Mouse (Mus musculus) ES-Bruce4 (cell line): Measurements from ENCODE around the gene Rec8. TPM values are rescaled to one million over a fixed set of nuclear protein-coding genes. Genes with fewer than 3 reads are reported as not detected.

Source experiments
- H3K27ac ChIP-seq: 2 replicates; pipeline ENCODE4 v1.5.1; 2012; ENCODE audit warnings: low read length, inconsistent platforms; ENCODE audit not compliant: insufficient read depth
- H3K27me3 ChIP-seq: 2 replicates; pipeline ENCODE4 v1.6.1; 2012; ENCODE audit warnings: mild to moderate bottlenecking, low read length, inconsistent platforms; ENCODE audit not compliant: control insufficient read depth, poor library complexity, insufficient read depth, severe bottlenecking
- H3K36me3 ChIP-seq: 2 replicates; pipeline ENCODE4 v1.6.1; 2012; ENCODE audit warnings: inconsistent platforms, mild to moderate bottlenecking, low read length, moderate library complexity; ENCODE audit not compliant: control insufficient read depth, poor library complexity, insufficient read depth, severe bottlenecking
- H3K4me1 ChIP-seq: one replicate; pipeline ENCODE4 v1.8.1; 2011; ENCODE audit warnings: low read length; ENCODE audit not compliant: control insufficient read depth, insufficient read depth
- H3K4me3 ChIP-seq: 2 replicates; pipeline ENCODE4 v1.5.1; 2011; ENCODE audit warnings: low read depth, mild to moderate bottlenecking, low read length
- H3K9ac ChIP-seq: 2 replicates; pipeline ENCODE4 v1.6.1; 2012; ENCODE audit warnings: low read depth, mild to moderate bottlenecking, inconsistent platforms; ENCODE audit not compliant: poor library complexity, severe bottlenecking
- H3K9me3 ChIP-seq: replicated peaks from 2 replicates; pipeline ENCODE4 v1.6.1; 2012; ENCODE audit warnings: mild to moderate bottlenecking, low read length, inconsistent platforms; ENCODE audit not compliant: control insufficient read depth, poor library complexity, insufficient read depth, severe bottlenecking
- CTCF ChIP-seq: IDR thresholded peaks from one replicate; pipeline ENCODE4 v1.8.1; 2011; ENCODE audit warnings: low read depth, low read length
- EP300 ChIP-seq: IDR thresholded peaks from 2 replicates; pipeline ENCODE4 v1.6.1; 2011; ENCODE audit warnings: low read depth, low read length; ENCODE audit not compliant: insufficient read depth
- POLR2A ChIP-seq: IDR thresholded peaks from one replicate; pipeline ENCODE4 v1.8.1; 2011; ENCODE audit warnings: low read length; ENCODE audit not compliant: insufficient read depth
- polyA plus RNA-seq: library from polyadenylated mRNA; stranded (reverse); fragments of >200 nt; gene quantifications from 2 replicates; pipeline ENCODE4 v1.2.4, GENCODE M21; 2011; ENCODE audit warnings: low read depth; ENCODE audit not compliant: missing spikeins, insufficient read depth, insufficient read length

Rec8 gene
- polyA plus RNA-seq, 1 experiment, result 16.4 TPM

- H3K9me3 ChIP-seq, result no peaks in the 10 kb centered on the region
- H3K27me3 ChIP-seq, result no peaks in the 10 kb centered on the region
- no peak overlapping the region for H3K4me3 ChIP-seq
- TF ChIP-seq POLR2A (no peak), CTCF (no peak), EP300 (no peak)
- no peak overlapping the region for H3K27ac ChIP-seq
- H3K36me3 ChIP-seq, result no peaks in the 10 kb centered on the region
- no peaks in the 10 kb centered on the region for H3K4me1 ChIP-seq
- no peak overlapping the region for H3K9ac ChIP-seq
Observed at GRCm38 (mm10) chr14:55614565-55615178, 3.2 kb upstream of the Rec8 start.

- H3K9ac ChIP-seq, result no peak overlapping the region
- TF ChIP-seq CTCF (no peak), EP300 (no peak), POLR2A (no peak)
- no peaks in the 10 kb centered on the region for H3K27me3 ChIP-seq
- H3K4me1 ChIP-seq, result no peaks in the 10 kb centered on the region
- no peaks in the 10 kb centered on the region for H3K36me3 ChIP-seq
- H3K9me3 ChIP-seq, result no peaks in the 10 kb centered on the region
- H3K4me3 ChIP-seq, result no peak overlapping the region
- H3K27ac ChIP-seq, result no peak overlapping the region
Observed at GRCm38 (mm10) chr14:55615876-55616275, 2.0 kb upstream of the Rec8 start.

- H3K9me3 ChIP-seq, result no peaks in the 10 kb centered on the region
- H3K27me3 ChIP-seq, result no peaks in the 10 kb centered on the region
- no peaks in the 10 kb centered on the region for H3K4me1 ChIP-seq
- TF ChIP-seq EP300 (no peak), CTCF (no peak), POLR2A (no peak)
- H3K9ac ChIP-seq, result no peak overlapping the region
- no peak overlapping the region for H3K4me3 ChIP-seq
- H3K36me3 ChIP-seq, result no peaks in the 10 kb centered on the region
- H3K27ac ChIP-seq, result peak overlapping the region; percentile 67
Observed at GRCm38 (mm10) chr14:55616844-55617243, 993 bp upstream of the Rec8 start.

- H3K36me3 ChIP-seq, result no peaks in the 10 kb centered on the region
- peak overlapping the region; percentile 52 for H3K9ac ChIP-seq
- peaks cover 5% of the 10 kb centered on the region for H3K4me1 ChIP-seq
- peak overlapping the region; percentile 28 for H3K4me3 ChIP-seq
- no peak for TF ChIP-seq EP300
- H3K27me3 ChIP-seq, result no peaks in the 10 kb centered on the region
- no peak overlapping the region for H3K27ac ChIP-seq
- no peaks in the 10 kb centered on the region for H3K9me3 ChIP-seq
Observed at GRCm38 (mm10) chr14:55618486-55619195, 804 bp downstream of the Rec8 start.

GRCm38 (mm10) chr14:55628077-55628827 lies 10.4 kb downstream of the Rec8 start:
- H3K27me3 ChIP-seq, result no peaks in the 10 kb centered on the region
- no peaks in the 10 kb centered on the region for H3K9me3 ChIP-seq
- H3K9ac ChIP-seq, result no peak overlapping the region
- H3K27ac ChIP-seq, result no peak overlapping the region
- TF ChIP-seq POLR2A, result no peak
- TF ChIP-seq EP300, result no peak
- no peak for TF ChIP-seq CTCF
- no peaks in the 10 kb centered on the region for H3K4me1 ChIP-seq
- H3K36me3 ChIP-seq, result peaks cover 34% of the 10 kb centered on the region
- H3K4me3 ChIP-seq, result no peak overlapping the region

GRCm38 (mm10) chr14:55629312-55629711 lies 11.5 kb downstream of the Rec8 start:
- H3K9ac ChIP-seq, result no peak overlapping the region
- H3K27me3 ChIP-seq, result no peaks in the 10 kb centered on the region
- no peak overlapping the region for H3K4me3 ChIP-seq
- H3K36me3 ChIP-seq, result peaks cover 39% of the 10 kb centered on the region
- peaks cover 4% of the 10 kb centered on the region for H3K4me1 ChIP-seq
- H3K9me3 ChIP-seq, result no peaks in the 10 kb centered on the region
- H3K27ac ChIP-seq, result no peak overlapping the region
- TF ChIP-seq EP300 (no peak), CTCF (peak; percentile 88)
